Mouse (Mus musculus) midbrain, postnatal 0 days (tissue): Measurements from ENCODE around the gene Brca1. TPM values are rescaled to one million over a fixed set of nuclear protein-coding genes. Genes with fewer than 3 reads are reported as not detected.
"Not testable (repeated sequence)": the region's sequence is repeated elsewhere in the genome, so short reads cannot be mapped to it uniquely, and the experiment has no call there.

Source experiments
- ATAC-seq: fragments of 200-750 bp; cut with Nextera tagmentation; 2 replicates; pipeline ENCODE4 v1.8.0; 2017; ENCODE audit warnings: moderate number of reproducible peaks, mild to moderate bottlenecking, moderate TSS enrichment, moderate library complexity; ENCODE audit not compliant: low FRiP score
- DNase-seq: peaks from one replicate; pipeline ENCODE4 v3.0.0-alpha.2; 2015; ENCODE audit warnings: low spot score
- H3K27ac ChIP-seq: fragments of 300-500 bp; sonication (generic); 2 replicates; pipeline ENCODE4 v1.5.1; 2014; ENCODE audit warnings: low read depth, mild to moderate bottlenecking, low read length, mixed read lengths
- H3K27me3 ChIP-seq: fragments of 300-500 bp; sonication (generic); 2 replicates; pipeline ENCODE4 v1.6.1; 2014; ENCODE audit warnings: low read length, control low read depth, mixed read lengths; ENCODE audit not compliant: insufficient read depth
- H3K36me3 ChIP-seq: fragments of 300-500 bp; sonication (generic); 2 replicates; pipeline ENCODE4 v1.6.1; 2014; ENCODE audit warnings: low read length, control low read depth, mixed read lengths; ENCODE audit not compliant: insufficient read depth
- H3K4me1 ChIP-seq: fragments of 300-500 bp; sonication (generic); 2 replicates; pipeline ENCODE4 v1.6.1; 2014; ENCODE audit warnings: mild to moderate bottlenecking, control low read depth, antibody characterized with exemption, low read length, mixed read lengths; ENCODE audit not compliant: insufficient read depth
- H3K4me2 ChIP-seq: fragments of 300-500 bp; sonication (generic); 2 replicates; pipeline ENCODE4 v1.6.1; 2014; ENCODE audit warnings: low read depth, mild to moderate bottlenecking, low read length, mixed read lengths; ENCODE audit not compliant: poor library complexity, severe bottlenecking
- H3K4me3 ChIP-seq: fragments of 300-500 bp; sonication (generic); 2 replicates; pipeline ENCODE4 v1.5.1; 2014; ENCODE audit warnings: low read depth, mild to moderate bottlenecking, low read length, moderate library complexity
- H3K9ac ChIP-seq: fragments of 300-500 bp; sonication (generic); replicated peaks from 2 replicates; pipeline ENCODE4 v1.6.1; 2014; ENCODE audit warnings: mild to moderate bottlenecking, low read length, moderate library complexity, mixed read lengths; ENCODE audit not compliant: poor library complexity, severe bottlenecking
- H3K9me3 ChIP-seq: fragments of 300-500 bp; sonication (generic); 2 replicates; pipeline ENCODE4 v1.6.1; 2016; ENCODE audit warnings: low read length, control low read depth
- CTCF ChIP-seq: IDR thresholded peaks from 2 replicates; pipeline ENCODE4 v1.5.1; 2016; ENCODE audit warnings: antibody characterized with exemption, mild to moderate bottlenecking
- WGBS: fragments of 180-500 bp; shearing (Covaris S2); extraction: QIAGEN DNeasy Blood & Tissue Kit; methylation state at CpG from one replicate; pipeline ENCODE4 v1.1.7; 2014; 5-methylcytosine and 5-hydroxymethylcytosine counted together
- polyA plus RNA-seq: library from polyadenylated mRNA; unstranded; fragments of >200 nt; fragmentation: Nextera tagmentation; extraction: Ambion mirVana; gene quantifications from 2 replicates; pipeline ENCODE4 v1.2.1, GENCODE M21; 2015
- total RNA-seq: library from RNA; depleted of rRNA; stranded (reverse); fragments of >200 nt; gene quantifications from 2 replicates; pipeline ENCODE4 v1.2.3, GENCODE M21; 2014

The Brca1 gene
- total and polyA plus RNA-seq, 2 experiments from 2014 or later, result 0.84 to 2.8 TPM

- H3K27ac ChIP-seq, result no peak overlapping the region
- ATAC-seq (no peak), DNase-seq (peak; percentile 61)
- H3K4me2 ChIP-seq, result no peak overlapping the region
- H3K4me1 ChIP-seq, result no peaks in the 10 kb centered on the region
- H3K27me3 ChIP-seq, result no peaks in the 10 kb centered on the region
- no peak overlapping the region for H3K9ac ChIP-seq
- 30% methylated on average over 6 of the region's 6 CpGs for WGBS
- H3K36me3 ChIP-seq, result peaks cover 21% of the 10 kb centered on the region
- no peak for TF ChIP-seq CTCF
- no peaks in the 10 kb centered on the region for H3K9me3 ChIP-seq
- H3K4me3 ChIP-seq, result no peak overlapping the region
These were observed 97.1 kb downstream of the Brca1 start for GRCm38 (mm10) chr11:101454702-101455101.

- ATAC-seq (no peak), DNase-seq (no peak)
- Histone ChIP-seq H3K4me3 (no peak overlapping the region), H3K27me3 (no peaks in the 10 kb centered on the region), H3K36me3 (no peaks in the 10 kb centered on the region; the same call in 1 of the 2 replicates), H3K4me2 (no peak overlapping the region), H3K9me3 (no peaks in the 10 kb centered on the region), H3K4me1 (no peaks in the 10 kb centered on the region), H3K9ac (no peak overlapping the region), H3K27ac (no peak overlapping the region)
- TF ChIP-seq CTCF, result no peak
- WGBS, result 71% methylated on average over 10 of the region's 10 CpGs
These were observed 99.5 kb downstream of the Brca1 start for GRCm38 (mm10) chr11:101452093-101452774.

GRCm38 (mm10) chr11:101451536-101451935 lies 100.2 kb downstream of the Brca1 start:
- DNase-seq, result no peak
- H3K9ac ChIP-seq, result no peak overlapping the region
- 94% methylated on average over 10 of the region's 10 CpGs for WGBS
- H3K36me3 ChIP-seq, result no peaks in the 10 kb centered on the region
- no peaks in the 10 kb centered on the region for H3K27me3 ChIP-seq
- no peaks in the 10 kb centered on the region for H3K9me3 ChIP-seq
- ATAC-seq, result no peak
- H3K4me2 ChIP-seq, result no peak overlapping the region
- no peak for TF ChIP-seq CTCF
- no peaks in the 10 kb centered on the region for H3K4me1 ChIP-seq
- H3K4me3 ChIP-seq, result no peak overlapping the region
- no peak overlapping the region for H3K27ac ChIP-seq

- H3K36me3 ChIP-seq, result peaks cover 4% of the 10 kb centered on the region; the same call in 1 of the 2 replicates
- no peak overlapping the region for H3K4me3 ChIP-seq
- 77% methylated on average over 3 of the region's 3 CpGs for WGBS
- no peak overlapping the region for H3K27ac ChIP-seq
- H3K27me3 ChIP-seq, result no peaks in the 10 kb centered on the region
- H3K9me3 ChIP-seq, result no peaks in the 10 kb centered on the region
- DNase-seq (no peak), ATAC-seq (no peak)
- H3K9ac ChIP-seq, result no peak overlapping the region
- TF ChIP-seq CTCF, result peak; percentile 6; the same call in 1 of the 2 replicates
- no peak overlapping the region for H3K4me2 ChIP-seq
- no peaks in the 10 kb centered on the region for H3K4me1 ChIP-seq
These were observed 101.4 kb downstream of the Brca1 start for GRCm38 (mm10) chr11:101450394-101450793.

- not testable (repeated sequence) for H3K36me3 ChIP-seq, H3K4me1 ChIP-seq, H3K4me3 ChIP-seq, H3K9me3 ChIP-seq, ATAC-seq, H3K27me3 ChIP-seq, H3K27ac ChIP-seq, H3K4me2 ChIP-seq, H3K9ac ChIP-seq, DNase-seq
- 90% methylated on average over 4 of the region's 4 CpGs for WGBS
These were observed 102.2 kb downstream of the Brca1 start for GRCm38 (mm10) chr11:101449596-101449995.

- H3K36me3 ChIP-seq, result peaks cover 13% of the 10 kb centered on the region
- DNase-seq (no peak), ATAC-seq (no peak)
- no peaks in the 10 kb centered on the region for H3K9me3 ChIP-seq
- H3K4me2 ChIP-seq, result no peak overlapping the region
- H3K4me3 ChIP-seq, result no peak overlapping the region
- no peak overlapping the region for H3K27ac ChIP-seq
- H3K27me3 ChIP-seq, result no peaks in the 10 kb centered on the region
- H3K4me1 ChIP-seq, result no peaks in the 10 kb centered on the region
- WGBS, result 83% methylated on average over 4 of the region's 4 CpGs
- no peak overlapping the region for H3K9ac ChIP-seq
- TF ChIP-seq CTCF, result no peak
These were observed 102.9 kb downstream of the Brca1 start for GRCm38 (mm10) chr11:101448899-101449298.
